Mouse (Mus musculus): ENCODE data around the gene Cd70.

GRCm38 (mm10) chr17:57121856-57122255, 27.7 kb downstream of the Cd70 start:
- TF ChIP-seq CTCF (IDR thresholded peaks at IDR 0.05; ENCODE audit: low read depth) (no peak), EP300 (IDR thresholded peaks at IDR 0.05; ENCODE audit: low read depth) (no peak)
